Mouse (Mus musculus) heart, adult 2 months (tissue): ENCODE results near the gene Naa38. TPM values are rescaled to one million over a fixed set of nuclear protein-coding genes. Genes with fewer than 3 reads are reported as not detected.

Source experiments
- DNase-seq, 2 experiments: peaks; one replicate each; pipeline ENCODE4 v3.0.0; 2021
- H3K27ac ChIP-seq: fragments of 200-600 bp; 2 replicates; pipeline ENCODE4 v1.8.1; 2022
- H3K27me3 ChIP-seq: fragments of 200-500 bp; 2 replicates; pipeline ENCODE4 v1.6.1; 2012; ENCODE audit warnings: mild to moderate bottlenecking, low read length, inconsistent platforms, mixed read lengths; ENCODE audit not compliant: control insufficient read depth, insufficient read depth
- H3K36me3 ChIP-seq: fragments of 200-500 bp; 2 replicates; pipeline ENCODE4 v1.6.1; 2012; ENCODE audit warnings: low read length, inconsistent platforms; ENCODE audit not compliant: control insufficient read depth, insufficient read depth
- H3K4me1 ChIP-seq: fragments of 200-500 bp; 2 replicates; pipeline ENCODE4 v1.6.1; 2011; ENCODE audit warnings: low read length; ENCODE audit not compliant: control insufficient read depth, insufficient read depth
- H3K4me3 ChIP-seq: fragments of 200-600 bp; 2 replicates; pipeline ENCODE4 v1.8.1; 2022
- H3K79me2 ChIP-seq: fragments of 200-500 bp; replicated peaks from 2 replicates; pipeline ENCODE4 v1.6.1; 2012; ENCODE audit warnings: mild to moderate bottlenecking, inconsistent platforms, low read length, moderate library complexity, mixed read lengths; ENCODE audit not compliant: control insufficient read depth, insufficient read depth
- H3K9ac ChIP-seq: fragments of 200-500 bp; 2 replicates; pipeline ENCODE4 v1.6.1; 2012; ENCODE audit warnings: low read depth, mild to moderate bottlenecking, control low read depth, inconsistent platforms, low read length, mixed read lengths
- CTCF ChIP-seq: fragments of 200-600 bp; IDR thresholded peaks from 2 replicates; pipeline ENCODE4 v1.8.1; 2022; ENCODE audit warnings: antibody characterized with exemption, mild to moderate bottlenecking, moderate library complexity
- EP300 ChIP-seq: fragments of 200-500 bp; IDR thresholded peaks from 2 replicates; pipeline ENCODE4 v1.6.1; 2011; ENCODE audit warnings: low read depth, low read length, control low read depth; ENCODE audit not compliant: insufficient read depth
- POLR2A ChIP-seq: fragments of 200-500 bp; IDR thresholded peaks from 2 replicates; pipeline ENCODE4 v1.6.1; 2011; ENCODE audit warnings: mild to moderate bottlenecking, low read depth, low read length, control low read depth; ENCODE audit not compliant: insufficient read depth
- WGBS: fragments of 180-500 bp; shearing (Covaris S2); methylation state at CpG from one replicate; pipeline ENCODE4 v1.1.7; 2018; 5-methylcytosine and 5-hydroxymethylcytosine counted together
- intact Hi-C: fragments of 180-260 bp; cut with DNase I; formaldehyde crosslinking; loops from one replicate; pipeline ENCODE4 v1.15.1; 2025
- polyA plus RNA-seq: library from polyadenylated mRNA; depleted of rRNA; stranded (reverse); fragments of >200 nt; gene quantifications from 2 replicates; pipeline ENCODE4 v1.2.3, GENCODE M21; 2012; rRNA removed
- total RNA-seq, 2 experiments: library from RNA; stranded (reverse); gene quantifications; 2 replicates each; pipeline ENCODE4 v1.2.3; 2021

Naa38 gene
- total and polyA plus RNA-seq, 3 experiments = 102 to 145 (median 113) TPM

DNA sequence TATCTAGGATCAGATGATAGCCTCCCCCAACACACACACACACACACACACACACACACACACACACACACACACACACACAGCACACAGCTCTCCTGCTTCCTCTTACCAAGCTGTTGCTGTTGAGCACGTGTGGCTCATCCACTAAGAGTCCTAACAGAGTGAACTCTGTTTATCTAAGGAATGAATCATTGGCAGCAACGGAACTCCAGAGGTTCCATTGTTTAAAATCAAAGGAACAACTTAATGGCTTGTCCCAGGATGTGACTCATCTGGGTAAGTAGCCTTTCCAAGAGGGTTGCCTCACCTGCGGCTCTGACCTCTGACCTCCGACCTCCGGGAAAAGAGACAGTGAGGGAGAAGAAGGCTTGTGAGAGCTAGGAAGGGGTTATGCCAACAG is 48.0 kb downstream of the Naa38 start:
- intact Hi-C loops = no loop called here
- 30% methylated on average over 5 of the region's 5 CpGs for WGBS
- peak overlapping the region; percentile 48 for H3K27ac ChIP-seq

More for the DNA sequence above, 48.0 kb downstream of the Naa38 start:
- Histone ChIP-seq H3K9ac (no peak overlapping the region), H3K27me3 (no peaks in the 10 kb centered on the region), H3K36me3 (no peaks in the 10 kb centered on the region), H3K4me1 (peaks cover 4% of the 10 kb centered on the region), H3K4me3 (no peak overlapping the region), H3K79me2 (no peaks in the 10 kb centered on the region)
- TF ChIP-seq CTCF (no peak), POLR2A (no peak), EP300 (0 out of 2 replicates have a peak, but pooled peaks have one; percentile 66)
- peak; percentile 42 to 43 for DNase-seq

Other genes starting within 250 kb of the Naa38 start
- gene Alox12b, start 238.5 kb upstream of the Naa38 start, total RNA-seq = not detected
- 0.04 TPM in 1 of 2 replicates, not detected in the other for gene Alox12b, start 238.5 kb upstream of the Naa38 start, polyA plus RNA-seq
- 1 to 10 TPM in 1 of 2 experiments, under 1 TPM in 1; 0.84 to 1.6 TPM for gene Alox8, start 197.6 kb upstream of the Naa38 start, total RNA-seq
- gene Alox8, start 197.6 kb upstream of the Naa38 start, polyA plus RNA-seq = 0.68 TPM in 1 of 2 replicates, not detected in the other
- 1 to 10 TPM; 1.6 to 1.8 TPM for gene Gucy2e, start 158.5 kb upstream of the Naa38 start, total RNA-seq
- 0.06 TPM in 2 replicates for gene Gucy2e, start 158.5 kb upstream of the Naa38 start, polyA plus RNA-seq
- gene Cntrob, start 71.7 kb upstream of the Naa38 start, total RNA-seq = 1 to 10 TPM; 2.3 to 2.5 TPM
- 3.0 and 4.0 TPM in 2 replicates for gene Cntrob, start 71.7 kb upstream of the Naa38 start, polyA plus RNA-seq
- gene Trappc1, start 71.5 kb upstream of the Naa38 start, total RNA-seq = 10 to 100 TPM; 45.5 to 48.0 TPM
- 46.6 and 84.3 TPM in 2 replicates for gene Trappc1, start 71.5 kb upstream of the Naa38 start, polyA plus RNA-seq
- gene Kcnab3, start 69.2 kb upstream of the Naa38 start, total RNA-seq = under 1 TPM; 0.11 to 0.23 TPM
- 0.53 and 0.61 TPM in 2 replicates for gene Kcnab3, start 69.2 kb upstream of the Naa38 start, polyA plus RNA-seq
- gene Rnf227, start 55.0 kb upstream of the Naa38 start, total RNA-seq = under 1 TPM; 0.31 to 0.36 TPM
- 0.51 and 0.82 TPM in 2 replicates for gene Rnf227, start 55.0 kb upstream of the Naa38 start, polyA plus RNA-seq
- gene Chd3, start 26.1 kb upstream of the Naa38 start, total RNA-seq = 10 to 100 TPM; 18.3 to 20.2 TPM
- 20.3 and 22.2 TPM in 2 replicates for gene Chd3, start 26.1 kb upstream of the Naa38 start, polyA plus RNA-seq
- gene Cyb5d1, start 144 bp downstream of the Naa38 start, total RNA-seq = 10 to 100 TPM; 27.9 to 32.1 TPM
- gene Cyb5d1, start 144 bp downstream of the Naa38 start, polyA plus RNA-seq = 19.9 and 29.8 TPM in 2 replicates
- 10 to 100 TPM; 20.4 to 21.4 TPM for gene Tmem88, start 2.7 kb downstream of the Naa38 start, total RNA-seq
- gene Tmem88, start 2.7 kb downstream of the Naa38 start, polyA plus RNA-seq = 61.4 and 66.4 TPM in 2 replicates
- 10 to 100 TPM; 19.7 to 27.8 TPM for gene Kdm6b, start 18.2 kb downstream of the Naa38 start, total RNA-seq
- 6.5 and 8.6 TPM in 2 replicates for gene Kdm6b, start 18.2 kb downstream of the Naa38 start, polyA plus RNA-seq
- under 1 TPM; 0.08 to 0.41 TPM for gene Dnah2, start 153.6 kb downstream of the Naa38 start, total RNA-seq
- gene Dnah2, start 153.6 kb downstream of the Naa38 start, polyA plus RNA-seq = 0.15 and 0.23 TPM in 2 replicates
- gene Efnb3, start 164.7 kb downstream of the Naa38 start, total RNA-seq = 100 to 1,000 TPM in 1 of 2 experiments, 10 to 100 TPM in 1; 89.2 to 106 TPM
- gene Efnb3, start 164.7 kb downstream of the Naa38 start, polyA plus RNA-seq = 57.4 and 95.6 TPM in 2 replicates
- gene Wrap53, start 184.8 kb downstream of the Naa38 start, total RNA-seq = 1 to 10 TPM; 5.4 to 5.6 TPM
- gene Wrap53, start 184.8 kb downstream of the Naa38 start, polyA plus RNA-seq = 10.1 and 10.5 TPM in 2 replicates
- 10 to 100 TPM; 13.6 to 15.3 TPM for gene Trp53, start 184.9 kb downstream of the Naa38 start, total RNA-seq
- 35.0 and 41.6 TPM in 2 replicates for gene Trp53, start 184.9 kb downstream of the Naa38 start, polyA plus RNA-seq
- 10 to 100 TPM; 17.0 to 20.3 TPM for gene Atp1b2, start 210.5 kb downstream of the Naa38 start, total RNA-seq
- gene Atp1b2, start 210.5 kb downstream of the Naa38 start, polyA plus RNA-seq = 23.7 and 30.0 TPM in 2 replicates
- gene Shbg, start 222.4 kb downstream of the Naa38 start, total RNA-seq = not detected
- not detected in 2 replicates for gene Shbg, start 222.4 kb downstream of the Naa38 start, polyA plus RNA-seq
- gene Sat2, start 226.5 kb downstream of the Naa38 start, total RNA-seq = 1 to 10 TPM; 1.8 to 1.9 TPM
- gene Sat2, start 226.5 kb downstream of the Naa38 start, polyA plus RNA-seq = 4.5 and 6.1 TPM in 2 replicates
- gene Fxr2, start 237.5 kb downstream of the Naa38 start, total RNA-seq = 100 to 1,000 TPM in 1 of 2 experiments, 10 to 100 TPM in 1; 86.0 to 103 TPM
- gene Fxr2, start 237.5 kb downstream of the Naa38 start, polyA plus RNA-seq = 61.2 and 112 TPM in 2 replicates